Mouse (Mus musculus) spleen, postnatal 36 days (tissue): Measurements from ENCODE around the gene Anks3.

Source experiments
- DNase-seq, 2 experiments: peaks; one replicate each; pipeline ENCODE4 v3.0.0; 2022; ENCODE audit warnings: low spot score in 2 of 2, mixed read lengths in 1 of 2

The Anks3 gene

DNA sequence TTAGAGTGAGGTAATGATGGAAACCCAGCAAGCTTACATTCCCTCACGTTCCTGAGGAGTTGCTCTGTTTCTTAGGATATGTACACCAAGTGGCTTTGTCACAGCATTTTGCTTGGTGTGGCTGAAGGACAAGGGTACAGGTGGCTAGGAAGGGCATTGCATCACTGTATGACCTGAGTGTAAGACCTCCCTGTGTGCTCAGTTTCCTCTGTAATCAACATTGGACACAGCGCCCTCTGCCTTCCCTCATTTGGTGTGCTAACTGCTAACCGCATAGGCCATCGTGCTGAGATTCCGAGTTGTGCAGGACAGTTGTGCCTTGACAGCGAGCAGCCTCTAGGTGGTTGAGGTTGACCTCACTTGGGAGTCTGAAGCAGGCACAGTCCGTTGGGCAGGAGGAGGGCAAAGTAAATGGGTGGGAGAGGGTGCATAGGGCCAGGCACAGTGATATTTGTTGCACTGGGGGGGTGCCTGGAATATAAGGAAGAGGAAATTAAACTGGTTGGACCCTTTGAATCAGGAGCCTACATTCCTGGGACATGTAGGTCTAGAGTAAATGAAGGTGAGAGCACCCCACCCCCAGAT is 66.8 kb downstream of the Anks3 start:
- no peak for DNase-seq

DNA sequence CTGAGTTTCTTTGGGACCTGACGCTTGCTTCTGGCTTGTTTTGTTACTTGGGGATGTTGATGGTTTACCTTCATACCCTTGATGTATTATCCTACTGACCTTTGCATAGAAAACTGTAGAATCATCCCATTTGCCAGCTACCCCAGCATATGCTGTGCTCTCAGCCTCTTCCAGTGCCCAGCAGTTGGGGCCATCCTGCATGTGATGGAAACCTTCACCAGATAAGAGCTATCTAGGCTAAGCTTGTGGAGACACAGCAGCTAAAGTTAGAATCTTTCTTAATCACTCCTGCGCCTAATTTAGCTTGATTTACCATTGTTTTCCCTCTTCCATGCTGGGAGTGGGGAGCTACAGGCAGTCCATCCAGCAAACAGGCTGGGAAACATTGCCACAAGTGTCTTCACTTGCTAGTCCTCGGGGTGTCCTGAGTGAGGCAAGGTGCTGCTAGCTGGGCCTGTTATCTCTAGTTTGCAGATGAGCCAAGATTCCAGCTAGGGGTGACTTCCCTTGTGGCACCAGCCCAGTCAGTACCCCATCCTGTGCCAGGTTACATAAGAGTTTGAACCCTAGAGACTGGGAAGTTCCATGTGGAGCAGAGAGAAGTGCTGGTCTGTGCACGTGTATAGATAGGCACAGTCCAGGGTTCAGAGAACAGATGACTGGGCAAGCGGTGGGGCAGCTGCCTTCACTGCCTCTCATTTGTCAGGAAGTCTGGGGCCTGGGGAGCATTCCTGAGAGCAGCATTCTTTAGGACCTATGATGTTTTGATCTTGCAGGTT is 67.6 kb downstream of the Anks3 start:
- no peak for DNase-seq

- no peak for DNase-seq
Observed at GRCm38 (mm10) chr16:4894201-4894908, 69.7 kb downstream of the Anks3 start.

DNA sequence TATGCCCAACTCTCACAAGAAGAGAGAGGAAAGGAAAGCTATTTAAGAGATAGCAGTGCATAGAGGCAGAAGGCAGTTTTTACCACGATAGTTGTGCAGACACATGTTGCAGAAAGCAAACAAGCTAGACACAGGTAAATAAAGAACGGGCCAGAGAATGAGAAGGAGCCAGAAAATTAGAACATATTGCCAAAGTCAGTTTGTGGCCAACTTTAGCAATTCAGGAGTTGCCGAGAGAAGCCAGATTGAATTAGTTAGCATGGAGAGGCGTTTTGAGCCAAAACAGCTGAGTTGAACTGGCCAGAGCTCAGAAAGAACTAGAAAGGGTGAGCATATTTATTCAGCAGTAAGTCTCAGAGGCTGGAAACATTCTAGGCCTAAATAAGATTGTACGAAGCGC is 71.8 kb downstream of the Anks3 start:
- no peak for DNase-seq
